Mouse (Mus musculus): Measurements from ENCODE around the gene Phf11a.
"Not testable (repeated sequence)": the region's sequence is repeated elsewhere in the genome, so short reads cannot be mapped to it uniquely, and the experiment has no call there.

Phf11a gene

GRCm38 (mm10) chr14:59297391-59297790, at the start of gene Phf11a:
TSS of gene Phf11a (minus strand) at chr14:59297522.
- DNase-seq: not testable (repeated sequence)

DNA sequence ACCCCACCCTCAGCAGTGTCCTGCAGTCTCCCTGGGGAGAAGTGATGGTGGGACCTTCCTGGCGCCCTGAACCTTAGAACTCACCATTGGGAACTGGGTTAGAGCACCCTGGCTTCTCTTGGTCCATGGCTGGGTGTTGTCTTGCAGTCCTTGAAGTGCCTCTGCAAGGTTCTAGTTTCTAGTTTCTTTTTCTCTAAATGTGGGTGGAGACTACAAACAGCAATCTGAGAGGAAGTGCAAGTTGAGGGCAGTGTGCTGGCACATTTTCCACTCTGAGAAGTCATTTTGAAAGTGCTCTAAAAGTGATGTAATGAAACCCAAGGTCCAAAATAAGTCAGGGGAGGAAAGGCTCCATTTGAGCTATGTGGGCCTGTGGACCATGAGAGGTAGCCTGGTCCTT, 43.9 kb upstream of the Phf11a start, which contains the start of gene Phf11b:
Gene Phf11b (minus strand): TSS at position 163 of the 400 bp plus-strand sequence.
- peak in 1 of 2 experiments; percentile 5 for DNase-seq

DNA sequence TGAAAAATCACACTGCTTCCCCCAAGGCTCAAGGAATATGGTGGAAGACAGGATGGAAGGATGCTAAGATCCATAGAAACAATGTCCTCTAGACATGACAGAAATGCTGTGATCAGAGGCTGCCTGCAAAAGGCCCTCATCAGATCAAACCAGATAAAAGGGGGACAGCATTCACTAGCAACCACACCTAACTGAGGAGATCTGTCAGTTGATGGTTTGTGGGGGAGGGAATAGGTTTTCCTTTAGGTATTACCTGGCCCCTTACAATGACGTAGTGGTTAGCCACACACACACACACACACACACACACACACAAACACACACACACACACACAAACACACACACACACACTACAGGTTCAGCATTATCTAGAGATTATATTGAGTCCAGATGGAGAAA, 42.2 kb upstream of the Phf11a start:
- no peak for DNase-seq

- DNase-seq: not testable (repeated sequence)
These were observed 38.7 kb upstream of the Phf11a start for GRCm38 (mm10) chr14:59336056-59336455.

DNA sequence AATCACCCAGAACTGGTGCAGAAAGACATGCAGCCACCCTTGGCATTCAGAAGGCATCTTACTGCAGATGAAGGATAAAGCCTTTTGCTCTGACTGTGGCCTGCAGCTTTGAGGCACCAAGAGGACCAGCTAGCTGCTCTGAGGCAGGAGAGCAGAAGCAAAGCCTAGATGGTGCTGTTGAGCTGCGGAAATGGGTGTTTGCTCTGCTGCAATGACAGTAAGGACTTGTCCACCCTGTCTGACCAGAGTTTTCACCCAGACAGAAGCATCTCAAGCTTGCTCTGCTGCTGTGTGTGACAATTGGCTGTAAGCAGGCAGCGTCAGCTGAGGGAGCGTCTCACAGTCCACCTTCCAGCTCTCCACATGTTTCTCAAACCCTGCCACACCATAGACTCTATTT, 33.2 kb upstream of the Phf11a start:
- DNase-seq: peak; percentile 14 to 19

DNA sequence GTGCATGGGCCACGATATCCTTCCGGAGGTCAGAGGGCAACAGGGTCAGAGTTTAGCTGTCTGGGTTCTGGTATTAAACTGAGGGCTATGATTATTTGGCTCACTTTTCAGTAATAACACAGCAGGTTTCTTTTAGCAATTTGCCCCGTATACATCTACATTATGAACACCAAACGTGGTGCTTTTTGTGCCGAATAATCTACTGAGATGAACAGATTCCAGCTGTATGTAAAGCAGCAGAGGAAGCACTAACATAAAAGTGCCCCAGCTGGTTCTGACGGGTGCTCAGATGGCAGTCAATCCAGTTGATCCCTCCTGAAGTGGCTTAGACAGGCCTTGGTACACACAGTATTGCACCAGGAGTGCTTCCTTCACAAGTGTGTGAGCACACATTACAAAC, 22.6 kb upstream of the Phf11a start:
- not testable (repeated sequence) for DNase-seq

DNA sequence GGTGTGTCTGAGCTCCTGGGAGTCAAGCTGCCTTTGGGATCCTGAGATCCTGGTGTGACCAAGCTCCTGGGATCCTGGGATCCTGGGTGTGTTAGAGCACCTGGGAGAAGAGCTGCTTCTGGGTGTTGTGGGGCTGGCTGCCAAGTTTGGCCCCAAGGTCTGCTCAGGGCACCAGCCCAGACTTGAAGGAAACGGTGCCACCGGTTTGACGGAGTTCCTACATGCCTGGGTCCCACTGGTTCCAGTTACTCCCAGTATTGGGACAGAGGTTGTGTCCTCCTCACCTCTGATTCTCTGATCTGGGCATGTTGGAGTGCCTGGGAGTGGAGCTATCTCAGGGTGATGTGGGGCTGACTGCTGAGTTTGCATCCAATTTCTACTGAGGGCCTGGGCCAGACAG, 21.7 kb upstream of the Phf11a start:
- DNase-seq: not testable (repeated sequence)

DNA sequence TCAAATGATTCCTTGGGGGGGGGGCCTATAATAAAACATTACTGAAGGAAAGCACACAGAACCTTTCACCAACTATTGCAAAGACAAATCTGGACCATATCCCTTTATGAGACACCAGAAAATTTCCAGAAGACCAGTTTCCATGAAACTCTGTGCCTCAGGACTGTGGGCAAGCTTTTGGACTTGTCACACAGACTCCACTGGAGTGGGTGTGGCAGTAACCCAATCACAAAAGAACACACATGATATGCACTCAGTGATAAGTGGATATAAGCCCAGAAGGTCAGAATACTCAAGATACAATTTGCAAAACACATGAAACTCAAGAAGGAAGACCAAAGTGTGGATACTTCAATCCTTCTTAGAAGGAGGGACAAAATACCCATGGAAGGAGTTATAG, 5.6 kb downstream of the Phf11a start:
- not testable (repeated sequence) for DNase-seq

DNA sequence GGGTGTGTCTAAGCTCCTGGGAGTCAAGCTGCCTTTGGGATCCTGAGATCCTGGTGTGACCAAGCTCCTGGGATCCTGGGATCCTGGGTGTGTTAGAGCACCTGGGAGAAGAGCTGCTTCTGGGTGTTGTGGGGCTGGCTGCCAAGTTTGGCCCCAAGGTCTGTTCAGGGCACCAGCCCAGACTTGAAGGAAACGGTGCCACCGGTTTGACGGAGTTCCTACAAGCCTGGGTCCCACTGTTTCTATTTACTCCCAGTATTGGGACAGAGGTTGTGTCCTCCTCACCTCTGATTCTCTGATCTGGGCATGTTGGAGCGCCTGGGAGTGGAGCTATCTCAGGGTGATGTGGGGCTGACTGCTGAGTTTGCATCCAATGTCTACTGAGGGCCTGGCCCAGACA, 22.4 kb downstream of the Phf11a start:
- DNase-seq: not testable (repeated sequence)

GRCm38 (mm10) chr14:59260056-59260455, 37.3 kb downstream of the Phf11a start, which contains the start of gene Gm6904:
TSS of gene Gm6904 (minus strand) at chr14:59260216.
- peak; percentile 3 to 8 for DNase-seq

GRCm38 (mm10) chr14:59255861-59256260, 41.5 kb downstream of the Phf11a start:
- DNase-seq: not testable (repeated sequence)

DNA sequence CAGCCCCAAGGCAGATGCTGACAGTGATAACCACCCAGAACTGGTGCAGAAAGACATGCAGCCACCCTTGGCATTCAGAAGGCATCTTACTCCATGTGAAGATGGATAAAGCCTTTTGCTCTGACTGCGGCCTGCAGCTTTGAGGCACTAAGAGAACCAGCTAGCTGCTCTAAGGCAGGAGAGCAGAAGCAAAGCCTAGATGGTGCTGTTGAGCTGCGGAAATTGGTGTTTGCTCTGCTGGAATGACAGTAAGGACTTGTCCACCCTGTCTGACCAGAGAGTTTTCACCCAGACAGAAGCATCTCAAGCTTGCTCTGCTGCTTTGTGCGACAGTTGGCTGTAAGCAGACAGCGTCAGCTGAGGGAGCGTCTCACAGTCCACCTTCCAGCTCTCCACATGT, 47.0 kb downstream of the Phf11a start:
- not testable (repeated sequence) for DNase-seq

DNA sequence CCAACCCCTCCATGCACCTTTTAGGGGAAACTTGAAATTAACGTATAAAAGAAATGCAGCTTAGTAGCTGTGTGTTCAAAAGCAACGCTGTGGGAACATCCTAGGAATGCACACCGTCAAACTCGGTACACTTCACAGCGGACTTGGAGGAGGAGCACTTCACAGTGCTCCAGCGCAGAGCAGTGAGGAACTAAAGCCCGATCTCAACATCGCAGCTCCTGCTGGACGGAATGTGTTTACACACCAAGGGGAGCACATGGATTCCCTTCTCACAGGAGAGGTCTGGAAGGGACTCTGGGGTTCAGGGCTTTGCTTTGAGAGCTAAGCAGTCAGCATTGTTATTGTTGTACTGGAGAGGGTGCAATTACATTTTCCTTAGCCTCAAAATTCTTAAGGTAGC, 63.7 kb downstream of the Phf11a start:
- DNase-seq: no peak

- DNase-seq: no peak
These were observed 65.3 kb downstream of the Phf11a start for GRCm38 (mm10) chr14:59232003-59232402.

- no peak for DNase-seq
These were observed 66.9 kb downstream of the Phf11a start for GRCm38 (mm10) chr14:59230331-59230966.

DNA sequence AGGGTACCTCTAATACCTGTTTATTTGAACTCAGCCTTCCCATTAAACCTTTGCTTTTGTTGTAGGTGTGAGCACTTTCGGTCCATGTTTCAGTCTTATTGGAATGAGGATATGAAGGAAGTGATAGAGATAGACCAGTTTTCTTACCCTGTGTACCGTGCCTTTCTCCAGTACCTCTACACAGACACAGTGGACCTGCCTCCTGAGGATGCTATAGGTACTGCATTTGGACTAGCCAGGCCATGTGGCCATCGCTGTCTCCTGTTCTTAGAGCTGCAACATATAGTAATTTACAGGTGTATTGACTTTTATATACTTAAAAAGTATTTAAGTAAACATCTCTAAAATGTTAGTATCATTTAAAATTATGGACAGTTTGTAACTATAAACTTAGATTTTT, 67.5 kb downstream of the Phf11a start:
- DNase-seq: no peak
